Mouse (Mus musculus) MEL (cell line): ENCODE measurements around the gene Ten1. TPM values are rescaled to one million over a fixed set of nuclear protein-coding genes. Genes with fewer than 3 reads are reported as not detected.

ENCODE experiments used
- DNase-seq: peaks from one replicate; pipeline ENCODE4 v3.0.0; 2011; ENCODE audit warnings: low read depth, low spot score
- H3K27ac ChIP-seq: 2 replicates; pipeline ENCODE4 v1.5.1; 2012; ENCODE audit warnings: low read depth, mild to moderate bottlenecking, control low read depth, low read length, moderate library complexity; ENCODE audit not compliant: control insufficient read depth
- H3K27me3 ChIP-seq, 2 experiments: fragments of 150-350 bp in 1 of 2; sonication (generic) in 1 of 2; 2 replicates each; pipeline ENCODE4 v1.6.1; 2012; ENCODE audit warnings: low read length in 2 of 2, mild to moderate bottlenecking in 2 of 2, improper control_type of control experiment in 1 of 2, moderate library complexity in 1 of 2; ENCODE audit not compliant: insufficient read depth in 2 of 2, control insufficient read depth in 1 of 2
- H3K36me3 ChIP-seq, 2 experiments: 2 replicates each; pipeline ENCODE4 v1.6.1; 2012 to 2014; ENCODE audit warnings: low read length in 2 of 2, improper control_type of control experiment in 1 of 2, inconsistent platforms in 1 of 2, mild to moderate bottlenecking in 1 of 2; ENCODE audit not compliant: insufficient read depth in 2 of 2, control insufficient read depth in 1 of 2
- H3K4me1 ChIP-seq, 2 experiments: fragments of 150-350 bp in 1 of 2; sonication (generic) in 1 of 2; 2 replicates each; pipeline ENCODE4 v1.6.1; 2012; ENCODE audit warnings: low read length in 2 of 2, improper control_type of control experiment in 1 of 2, mild to moderate bottlenecking in 1 of 2; ENCODE audit not compliant: insufficient read depth in 2 of 2, control insufficient read depth in 1 of 2
- H3K4me3 ChIP-seq, 2 experiments: fragments of 150-350 bp in 1 of 2; sonication (generic) in 1 of 2; 2 replicates each; pipeline ENCODE4 v1.5.1; 2012; ENCODE audit warnings: low read depth in 2 of 2, low read length in 2 of 2, mild to moderate bottlenecking in 2 of 2, moderate library complexity in 2 of 2, control low read depth in 1 of 2, improper control_type of control experiment in 1 of 2; ENCODE audit not compliant: control insufficient read depth in 1 of 2, insufficient read depth in 1 of 2
- H3K79me2 ChIP-seq: 2 replicates; pipeline ENCODE4 v1.6.1; 2012; ENCODE audit warnings: mild to moderate bottlenecking, low read length, moderate library complexity; ENCODE audit not compliant: control insufficient read depth, poor library complexity, insufficient read depth
- H3K9ac ChIP-seq: 2 replicates; pipeline ENCODE4 v1.6.1; 2012; ENCODE audit warnings: low read depth, mild to moderate bottlenecking, control low read depth, low read length, moderate library complexity; ENCODE audit not compliant: control insufficient read depth, poor library complexity, severe bottlenecking
- H3K9me3 ChIP-seq: fragments of 150-350 bp; sonication (generic); replicated peaks from 2 replicates; pipeline ENCODE4 v1.6.1; 2012; ENCODE audit warnings: mild to moderate bottlenecking, low read length, improper control_type of control experiment, moderate library complexity; ENCODE audit not compliant: insufficient read depth
- CHD1 ChIP-seq: IDR thresholded peaks from 2 replicates; pipeline ENCODE4 v1.6.1; 2012; ENCODE audit warnings: low read depth, mild to moderate bottlenecking, inconsistent platforms, low read length, improper control_type of control experiment
- CTCF ChIP-seq, 3 experiments: IDR thresholded peaks in 2 of 3; conservative IDR thresholded peaks in 1 of 3; 2 replicates each; pipeline ENCODE4 v1.5.1; 2011 to 2012; ENCODE audit warnings: low read length in 3 of 3, low read depth in 2 of 3, mild to moderate bottlenecking in 2 of 3, improper control_type of control experiment in 1 of 3, inconsistent platforms in 1 of 3, mixed read lengths in 1 of 3, moderate library complexity in 1 of 3; ENCODE audit not compliant: control insufficient read depth in 1 of 3, insufficient read depth in 1 of 3, poor library complexity in 1 of 3, severe bottlenecking in 1 of 3
- GATA1 ChIP-seq: IDR thresholded peaks from 2 replicates; pipeline ENCODE4 v1.6.1; 2011; ENCODE audit warnings: low read depth, low read length, improper control_type of control experiment
- HCFC1 ChIP-seq: IDR thresholded peaks from 2 replicates; pipeline ENCODE4 v1.6.1; 2012; ENCODE audit warnings: low read depth, mild to moderate bottlenecking, inconsistent platforms, low read length, improper control_type of control experiment, moderate library complexity
- KAT2A ChIP-seq: conservative IDR thresholded peaks from 2 replicates; pipeline ENCODE4 v1.6.1; 2012; ENCODE audit warnings: low read depth, low read length, improper control_type of control experiment, inconsistent platforms
- MAZ ChIP-seq: IDR thresholded peaks from 2 replicates; pipeline ENCODE4 v1.6.1; 2012; ENCODE audit warnings: low read depth, mild to moderate bottlenecking, inconsistent platforms, low read length, improper control_type of control experiment
- MXI1 ChIP-seq: IDR thresholded peaks from 2 replicates; pipeline ENCODE4 v1.6.1; 2011; ENCODE audit warnings: mild to moderate bottlenecking, low read depth, low read length, improper control_type of control experiment
- MYB ChIP-seq: IDR thresholded peaks from 2 replicates; pipeline ENCODE4 v1.6.1; 2011; ENCODE audit warnings: mild to moderate bottlenecking, low read depth, low read length, improper control_type of control experiment
- NRF1 ChIP-seq: IDR thresholded peaks from 2 replicates; pipeline ENCODE4 v1.6.1; 2014; ENCODE audit warnings: low read depth, mild to moderate bottlenecking, inconsistent platforms, low read length, improper control_type of control experiment, moderate library complexity; ENCODE audit not compliant: poor library complexity, insufficient read depth, severe bottlenecking
- POLR2A ChIP-seq, 2 experiments: IDR thresholded peaks; 2 replicates each; pipeline ENCODE4 v1.6.1; 2011 to 2012; ENCODE audit warnings: low read length in 2 of 2, mild to moderate bottlenecking in 2 of 2, control low read depth in 1 of 2, improper control_type of control experiment in 1 of 2, low read depth in 1 of 2, moderate library complexity in 1 of 2; ENCODE audit not compliant: control insufficient read depth in 1 of 2, insufficient read depth in 1 of 2, poor library complexity in 1 of 2
- POLR2AphosphoS5 ChIP-seq: IDR thresholded peaks from 2 replicates; pipeline ENCODE4 v1.6.1; 2012; ENCODE audit warnings: low read depth, borderline replicate concordance, mild to moderate bottlenecking, inconsistent platforms, low read length, moderate library complexity, mixed read lengths
- RAD21 ChIP-seq: IDR thresholded peaks from 2 replicates; pipeline ENCODE4 v1.6.1; 2011; ENCODE audit warnings: mild to moderate bottlenecking, low read depth, low read length, improper control_type of control experiment
- RCOR1 ChIP-seq: IDR thresholded peaks from 2 replicates; pipeline ENCODE4 v1.6.1; 2012; ENCODE audit warnings: low read depth, mild to moderate bottlenecking, inconsistent platforms, low read length, improper control_type of control experiment
- SIN3A ChIP-seq: IDR thresholded peaks from 2 replicates; pipeline ENCODE4 v1.6.1; 2012; ENCODE audit warnings: low read length, improper control_type of control experiment, inconsistent platforms
- SMC3 ChIP-seq: IDR thresholded peaks from 2 replicates; pipeline ENCODE4 v1.6.1; 2011; ENCODE audit warnings: low read depth, low read length, improper control_type of control experiment
- TBP ChIP-seq: IDR thresholded peaks from 2 replicates; pipeline ENCODE4 v1.8.0; 2011; ENCODE audit warnings: low read depth, low read length, improper control_type of control experiment
- TCF12 ChIP-seq: IDR thresholded peaks from 2 replicates; pipeline ENCODE4 v1.6.1; 2014; ENCODE audit warnings: low read depth, mild to moderate bottlenecking, inconsistent platforms, low read length, improper control_type of control experiment, moderate library complexity
- USF2 ChIP-seq, 2 experiments: IDR thresholded peaks; 2 replicates each; pipeline ENCODE4 v1.6.1; 2011 to 2012; ENCODE audit warnings: improper control_type of control experiment in 2 of 2, low read length in 2 of 2, borderline replicate concordance in 1 of 2, inconsistent platforms in 1 of 2, low read depth in 1 of 2, mild to moderate bottlenecking in 1 of 2; ENCODE audit not compliant: insufficient read depth in 1 of 2
- ZC3H11A ChIP-seq: IDR thresholded peaks from 2 replicates; pipeline ENCODE4 v1.6.1; 2012; ENCODE audit warnings: low read depth, mild to moderate bottlenecking, inconsistent platforms, low read length, improper control_type of control experiment
- ZNF384 ChIP-seq: IDR thresholded peaks from 2 replicates; pipeline ENCODE4 v1.6.1; 2012; ENCODE audit warnings: low read depth, mild to moderate bottlenecking, inconsistent platforms, low read length, improper control_type of control experiment
- polyA plus RNA-seq, 2 experiments: library from polyadenylated mRNA; stranded (reverse) in 1 of 2; unstranded in 1 of 2; fragments of >175 nt in 1 of 2; fragments of >200 nt in 1 of 2; gene quantifications; 2 replicates each; pipeline versions ENCODE4 v1.2.1 to v1.2.4; 2012; ENCODE audit warnings: low replicate concordance in 2 of 2, low read depth in 1 of 2; ENCODE audit not compliant: insufficient read length in 2 of 2, insufficient read depth in 1 of 2, missing spikeins in 1 of 2
- total RNA-seq: library from RNA; depleted of rRNA; stranded (reverse); fragments of 300-350 nt; gene quantifications from 2 replicates; pipeline ENCODE4 v1.2.3, GENCODE M21; 2012

Gene Ten1
- total and polyA plus RNA-seq, 3 experiments: 60.8 to 66.9 TPM; not detected in 1

DNA sequence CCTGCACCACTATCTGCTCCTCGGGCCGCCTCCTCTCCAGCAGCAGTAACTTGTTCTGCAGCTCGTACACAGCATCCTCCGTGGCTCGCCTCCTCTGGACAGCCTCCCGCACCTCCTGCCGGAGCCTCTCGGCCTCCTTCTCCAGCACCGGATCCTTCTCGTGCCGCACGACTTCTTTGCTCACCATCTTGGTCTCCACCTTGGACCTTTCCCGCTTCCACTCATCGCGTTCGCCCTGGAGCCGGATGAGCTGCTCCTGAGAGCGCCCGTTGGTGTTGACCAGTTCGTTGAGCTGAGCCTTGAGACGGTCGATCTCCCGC lies 24.0 kb downstream of the Ten1 start:
- Histone ChIP-seq H3K36me3 (no peaks in the 10 kb centered on the region), H3K79me2 (no peaks in the 10 kb centered on the region)
- TF ChIP-seq ZC3H11A (no peak), MXI1 (no peak), USF2 (IDR thresholded peaks at IDR 0.05; ENCODE audit: borderline replicate concordance in 1 of 2, insufficient read depth in 1 of 2, low read depth in 1 of 2, low read length in 2 of 2) (no peak), MAZ (no peak), SMC3 (no peak), GATA1 (no peak), ZNF384 (no peak), KAT2A (no peak), TCF12 (no peak), CTCF (IDR thresholded peaks at IDR 0.05 in 2 of 3, conservative IDR thresholded peaks at IDR 0.05 in 1 of 3; ENCODE audit: control insufficient read depth in 1 of 3, insufficient read depth in 1 of 3, low read depth in 2 of 3, low read length in 3 of 3, poor library complexity in 1 of 3, severe bottlenecking in 1 of 3) (no peak), POLR2A (IDR thresholded peaks at IDR 0.05; ENCODE audit: control insufficient read depth in 1 of 2, insufficient read depth in 1 of 2, low read depth in 1 of 2, low read length in 2 of 2, poor library complexity in 1 of 2) (no peak), MYB (no peak), RCOR1 (no peak)
- TF ChIP-seq, all 39 proteins: peak for 0
- no peaks in the 10 kb centered on the region for H3K27me3 ChIP-seq
- H3K4me3 ChIP-seq: no peak overlapping the region
- H3K9ac ChIP-seq: no peak overlapping the region
- DNase-seq: no peak
- H3K9me3 ChIP-seq: no peaks in the 10 kb centered on the region
- H3K27ac ChIP-seq: no peak overlapping the region
- peaks cover 0 to 13% of the 10 kb centered on the region in 2 experiments; a peak in 1 of 4 replicates for H3K4me1 ChIP-seq

DNA sequence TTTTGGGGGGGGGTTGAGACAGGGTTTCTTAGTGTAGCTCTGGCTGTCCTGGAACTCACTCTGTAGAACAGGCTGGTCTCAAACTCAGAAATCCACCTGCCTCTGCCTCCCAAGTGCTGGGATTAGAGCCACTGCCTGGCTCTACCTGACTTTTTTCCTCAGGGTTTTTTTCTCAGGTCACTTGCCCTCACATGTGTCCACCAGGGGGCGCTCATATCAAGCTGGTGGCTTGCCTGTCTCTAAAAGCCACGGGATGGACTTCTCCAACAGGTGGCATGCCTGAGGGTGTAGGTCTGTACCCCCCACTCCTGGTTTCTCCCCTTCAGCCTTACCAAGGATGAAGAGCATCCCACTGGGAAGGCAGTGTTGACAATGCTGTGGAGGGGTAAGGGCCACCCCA lies 27.8 kb downstream of the Ten1 start:
- Histone ChIP-seq H3K9me3 (no peaks in the 10 kb centered on the region), H3K4me1 (no peaks in the 10 kb centered on the region), H3K27ac (no peak overlapping the region), H3K79me2 (no peaks in the 10 kb centered on the region), H3K9ac (no peak overlapping the region), H3K27me3 (no peaks in the 10 kb centered on the region), H3K36me3 (no peaks in the 10 kb centered on the region), H3K4me3 (no peak overlapping the region)
- peak; percentile 86 for DNase-seq
- no peak for TF ChIP-seq TBP
- no peak for TF ChIP-seq CHD1
- peak; percentile 97 for TF ChIP-seq ZC3H11A
- TF ChIP-seq CTCF (IDR thresholded peaks at IDR 0.05 in 2 of 3, conservative IDR thresholded peaks at IDR 0.05 in 1 of 3; ENCODE audit: control insufficient read depth in 1 of 3, insufficient read depth in 1 of 3, low read depth in 2 of 3, low read length in 3 of 3, poor library complexity in 1 of 3, severe bottlenecking in 1 of 3): peak; percentile 77 to 100 (median 95)
- no peak for TF ChIP-seq GATA1
- 0 out of 2 replicates have a peak, but pooled peaks have one; percentile 34 for TF ChIP-seq SIN3A
- peak; percentile 96 for TF ChIP-seq RAD21
- no peak for TF ChIP-seq NRF1
- no peak for TF ChIP-seq HCFC1
- peak; percentile 85 for TF ChIP-seq ZNF384
- TF ChIP-seq USF2 (IDR thresholded peaks at IDR 0.05; ENCODE audit: borderline replicate concordance in 1 of 2, insufficient read depth in 1 of 2, low read depth in 1 of 2, low read length in 2 of 2): no peak
- no peak for TF ChIP-seq POLR2AphosphoS5
- TF ChIP-seq SMC3: peak; percentile 99
